Mouse (Mus musculus): ENCODE measurements around the gene Lclat1. TPM values are rescaled to one million over a fixed set of nuclear protein-coding genes. Genes with fewer than 3 reads are reported as not detected.
"Not testable (repeated sequence)": the region's sequence is repeated elsewhere in the genome, so short reads cannot be mapped to it uniquely, and the experiment has no call there.

Lclat1 gene
- polyA plus RNA-seq, 1 experiment from 2014 or later, result 23.8 TPM

DNA sequence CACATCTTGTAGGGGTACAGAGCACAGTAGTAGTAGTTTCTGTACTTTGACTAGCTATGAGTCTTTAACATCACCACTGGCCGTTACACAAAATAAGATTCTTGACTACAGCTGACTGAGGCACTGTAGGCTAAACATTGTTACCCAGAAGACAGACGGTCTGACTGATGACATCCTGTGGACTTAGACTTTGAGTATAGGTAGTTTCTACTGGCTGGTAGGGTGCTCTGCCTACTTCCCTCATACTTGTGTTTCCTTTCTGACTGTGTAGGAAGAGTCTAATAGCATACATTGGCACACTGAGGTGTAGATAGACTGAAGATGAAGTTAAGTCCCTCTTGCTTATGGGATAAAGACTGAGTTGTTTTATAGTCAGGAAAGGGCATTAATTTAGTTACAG is 37.6 kb downstream of the Lclat1 start:
- Histone ChIP-seq H3K36me3 (ENCODE audit: control insufficient read depth, insufficient read depth, low read length) (no peaks in the 10 kb centered on the region), H3K4me3 (ENCODE audit: low read depth, low read length) (no peak overlapping the region), H3K9ac (replicated peaks; ENCODE audit: low read depth, low read length) (no peak overlapping the region), H3K27me3 (ENCODE audit: control insufficient read depth, insufficient read depth, low read length) (no peaks in the 10 kb centered on the region), H3K9me3 (ENCODE audit: control insufficient read depth, low read length) (no peaks in the 10 kb centered on the region), H3K4me1 (ENCODE audit: control insufficient read depth, insufficient read depth, low read length) (no peaks in the 10 kb centered on the region), H3K27ac (ENCODE audit: low read depth, low read length) (no peak overlapping the region), H3K4me2 (ENCODE audit: low read depth, low read length) (no peak overlapping the region)
- WGBS, result 93% methylated on average over 2 of the region's 2 CpGs
- no peak for ATAC-seq (ENCODE audit: low read depth)

DNA sequence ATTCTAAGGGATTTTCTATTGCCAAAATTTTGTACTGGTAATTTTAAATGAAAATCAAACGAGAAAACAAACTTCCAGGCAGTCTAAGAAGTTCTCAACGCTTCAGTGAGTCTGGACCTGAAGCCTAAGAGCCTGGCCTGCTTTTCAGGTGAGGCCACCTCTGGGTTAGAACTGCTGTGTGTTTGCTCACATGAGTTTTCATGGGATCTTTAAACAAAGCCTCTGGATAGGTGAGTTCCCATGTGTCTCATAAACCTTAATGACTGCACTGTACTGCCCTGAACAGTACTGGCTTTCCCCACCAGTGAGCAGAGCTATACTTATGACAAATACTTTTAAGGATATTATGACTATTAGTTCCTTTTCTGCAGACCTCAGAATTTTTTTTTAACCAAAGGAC is 40.8 kb downstream of the Lclat1 start:
- H3K4me1 ChIP-seq (ENCODE audit: control insufficient read depth, insufficient read depth, low read length), result no peaks in the 10 kb centered on the region
- no peaks in the 10 kb centered on the region for H3K9me3 ChIP-seq (ENCODE audit: control insufficient read depth, low read length)
- ATAC-seq (ENCODE audit: low read depth), result no peak
- no peak overlapping the region for H3K9ac ChIP-seq (replicated peaks; ENCODE audit: low read depth, low read length)
- H3K4me2 ChIP-seq (ENCODE audit: low read depth, low read length), result no peak overlapping the region
- WGBS, result 93% methylated on average over 2 of the region's 2 CpGs
- no peaks in the 10 kb centered on the region for H3K36me3 ChIP-seq (ENCODE audit: control insufficient read depth, insufficient read depth, low read length)
- no peak overlapping the region for H3K27ac ChIP-seq (ENCODE audit: low read depth, low read length)
- no peak overlapping the region for H3K4me3 ChIP-seq (ENCODE audit: low read depth, low read length)
- H3K27me3 ChIP-seq (ENCODE audit: control insufficient read depth, insufficient read depth, low read length), result no peaks in the 10 kb centered on the region

DNA sequence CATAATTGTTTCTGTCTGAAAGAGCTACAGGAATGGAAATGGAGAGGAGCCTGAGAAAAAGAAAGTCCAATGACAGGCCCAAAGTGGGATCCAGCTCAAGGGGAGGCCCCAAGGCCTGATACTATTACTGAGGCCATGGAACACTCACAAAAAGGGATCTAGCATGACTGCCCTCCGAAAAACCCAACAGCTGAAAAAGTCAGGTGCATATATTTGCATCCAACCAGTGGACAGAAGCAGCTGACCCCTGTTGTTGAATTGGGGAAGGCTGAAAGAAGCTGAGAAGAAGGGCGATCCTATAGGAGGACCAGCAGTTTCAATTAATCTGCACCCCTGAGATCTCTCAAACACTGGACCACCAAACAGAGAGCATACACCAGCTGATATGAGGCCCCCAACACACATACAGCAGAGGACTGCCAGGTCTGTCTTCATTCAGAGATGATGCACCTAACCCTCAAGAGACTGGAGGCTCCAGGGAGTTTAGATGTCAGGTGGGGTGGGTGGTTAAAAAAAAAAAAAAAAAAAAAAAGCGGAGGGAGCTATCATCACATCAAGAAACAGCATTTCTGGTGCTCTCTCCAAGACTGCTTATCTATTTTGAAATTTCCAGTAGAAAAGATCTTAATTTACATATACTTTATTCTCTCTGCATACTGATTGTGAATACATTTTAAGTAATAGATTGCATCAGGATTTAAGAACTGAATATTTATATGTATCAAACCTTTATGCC is 45.2 kb downstream of the Lclat1 start:
- not testable (repeated sequence) for H3K4me2 ChIP-seq (ENCODE audit: low read depth, low read length)
- WGBS, result 94% methylated on average over 3 of the region's 3 CpGs

DNA sequence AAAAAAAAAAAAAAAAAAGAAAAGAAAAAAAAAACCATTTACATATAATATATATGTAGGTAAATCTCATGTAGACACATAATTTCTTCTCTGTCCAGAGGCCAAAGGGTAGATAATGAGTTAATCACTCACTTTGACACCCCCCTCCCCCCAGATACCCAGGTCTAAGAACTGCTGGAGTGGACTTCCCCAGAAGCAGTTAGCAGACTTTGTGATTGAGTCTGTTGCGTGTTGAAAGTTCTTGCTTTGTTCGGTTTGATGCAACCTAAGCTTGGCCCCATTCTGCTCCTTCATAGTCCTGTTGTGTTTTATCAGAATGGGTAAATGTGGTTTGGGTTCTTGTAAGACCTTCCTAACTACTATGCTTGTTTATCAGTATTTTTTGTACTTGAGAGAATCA is 45.9 kb downstream of the Lclat1 start:
- H3K36me3 ChIP-seq (ENCODE audit: control insufficient read depth, insufficient read depth, low read length), result no peaks in the 10 kb centered on the region
- ATAC-seq (ENCODE audit: low read depth), result no peak
- H3K4me1 ChIP-seq (ENCODE audit: control insufficient read depth, insufficient read depth, low read length), result no peaks in the 10 kb centered on the region
- H3K27ac ChIP-seq (ENCODE audit: low read depth, low read length), result no peak overlapping the region
- no peak overlapping the region for H3K4me3 ChIP-seq (ENCODE audit: low read depth, low read length)
- no peak overlapping the region for H3K4me2 ChIP-seq (ENCODE audit: low read depth, low read length)
- H3K9me3 ChIP-seq (ENCODE audit: control insufficient read depth, low read length), result no peaks in the 10 kb centered on the region
- H3K9ac ChIP-seq (replicated peaks; ENCODE audit: low read depth, low read length), result no peak overlapping the region
- no peaks in the 10 kb centered on the region for H3K27me3 ChIP-seq (ENCODE audit: control insufficient read depth, insufficient read depth, low read length)
- WGBS, result 88% methylated on average over 2 of the region's 2 CpGs

More for the DNA sequence above, 45.2 kb downstream of the Lclat1 start:
- H3K27me3 ChIP-seq (ENCODE audit: control insufficient read depth, insufficient read depth, low read length); ATAC-seq (ENCODE audit: low read depth); H3K27ac ChIP-seq (ENCODE audit: low read depth, low read length); H3K4me3 ChIP-seq (ENCODE audit: low read depth, low read length); H3K4me1 ChIP-seq (ENCODE audit: control insufficient read depth, insufficient read depth, low read length); H3K9me3 ChIP-seq (ENCODE audit: control insufficient read depth, low read length); H3K36me3 ChIP-seq (ENCODE audit: control insufficient read depth, insufficient read depth, low read length); H3K9ac ChIP-seq (replicated peaks; ENCODE audit: low read depth, low read length): not testable (repeated sequence)

DNA sequence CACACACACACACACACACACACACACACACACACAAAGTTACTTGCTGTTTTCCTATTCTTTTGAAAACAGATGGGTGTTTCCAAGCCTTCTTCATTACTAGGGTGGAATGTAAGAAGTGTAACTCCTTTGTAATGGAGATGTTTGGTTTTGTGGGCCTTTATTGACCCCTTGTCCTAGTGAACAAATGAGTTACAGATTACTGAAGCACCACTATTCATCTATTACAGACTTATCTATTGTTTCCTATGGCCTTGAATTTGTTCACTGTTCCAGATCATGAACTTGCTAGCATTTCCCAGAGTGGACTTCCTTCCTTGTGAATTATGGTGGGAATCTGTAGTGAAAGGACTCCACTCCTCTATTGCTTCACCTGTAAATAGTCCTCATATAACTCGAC is 48.8 kb downstream of the Lclat1 start:
- Histone ChIP-seq H3K36me3 (ENCODE audit: control insufficient read depth, insufficient read depth, low read length) (no peaks in the 10 kb centered on the region), H3K9ac (replicated peaks; ENCODE audit: low read depth, low read length) (no peak overlapping the region), H3K4me3 (ENCODE audit: low read depth, low read length) (no peak overlapping the region), H3K27me3 (ENCODE audit: control insufficient read depth, insufficient read depth, low read length) (no peaks in the 10 kb centered on the region), H3K4me2 (ENCODE audit: low read depth, low read length) (no peak overlapping the region), H3K9me3 (ENCODE audit: control insufficient read depth, low read length) (no peaks in the 10 kb centered on the region), H3K27ac (ENCODE audit: low read depth, low read length) (no peak overlapping the region), H3K4me1 (ENCODE audit: control insufficient read depth, insufficient read depth, low read length) (no peaks in the 10 kb centered on the region)
- 42% methylated on average over 1 of the region's 1 CpGs for WGBS
- ATAC-seq (ENCODE audit: low read depth), result no peak

DNA sequence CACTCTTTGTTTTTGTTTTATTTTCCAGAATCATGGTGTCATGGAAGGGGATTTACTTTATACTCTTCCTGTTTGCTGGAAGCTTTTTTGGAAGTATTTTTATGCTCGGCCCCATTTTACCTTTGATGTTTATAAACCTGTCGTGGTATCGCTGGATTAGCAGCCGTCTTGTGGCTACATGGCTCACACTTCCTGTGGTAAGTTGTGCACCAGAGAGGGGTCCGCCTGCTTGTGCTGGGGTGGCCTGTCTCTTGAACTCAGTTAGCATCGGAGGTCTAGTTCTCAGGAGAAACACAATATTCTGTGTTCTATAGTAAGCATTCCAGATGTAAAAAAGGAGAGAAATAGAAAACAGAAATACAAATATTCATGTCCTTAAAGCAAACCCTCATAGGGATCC is 54.0 kb downstream of the Lclat1 start:
- no peaks in the 10 kb centered on the region for H3K9me3 ChIP-seq (ENCODE audit: control insufficient read depth, low read length)
- H3K4me1 ChIP-seq (ENCODE audit: control insufficient read depth, insufficient read depth, low read length), result no peaks in the 10 kb centered on the region
- H3K36me3 ChIP-seq (ENCODE audit: control insufficient read depth, insufficient read depth, low read length), result no peaks in the 10 kb centered on the region
- H3K27ac ChIP-seq (ENCODE audit: low read depth, low read length), result no peak overlapping the region
- H3K4me3 ChIP-seq (ENCODE audit: low read depth, low read length), result no peak overlapping the region
- 88% methylated on average over 6 of the region's 6 CpGs for WGBS
- no peak for ATAC-seq (ENCODE audit: low read depth)
- H3K27me3 ChIP-seq (ENCODE audit: control insufficient read depth, insufficient read depth, low read length), result no peaks in the 10 kb centered on the region
- H3K9ac ChIP-seq (replicated peaks; ENCODE audit: low read depth, low read length), result no peak overlapping the region
- H3K4me2 ChIP-seq (ENCODE audit: low read depth, low read length), result no peak overlapping the region

DNA sequence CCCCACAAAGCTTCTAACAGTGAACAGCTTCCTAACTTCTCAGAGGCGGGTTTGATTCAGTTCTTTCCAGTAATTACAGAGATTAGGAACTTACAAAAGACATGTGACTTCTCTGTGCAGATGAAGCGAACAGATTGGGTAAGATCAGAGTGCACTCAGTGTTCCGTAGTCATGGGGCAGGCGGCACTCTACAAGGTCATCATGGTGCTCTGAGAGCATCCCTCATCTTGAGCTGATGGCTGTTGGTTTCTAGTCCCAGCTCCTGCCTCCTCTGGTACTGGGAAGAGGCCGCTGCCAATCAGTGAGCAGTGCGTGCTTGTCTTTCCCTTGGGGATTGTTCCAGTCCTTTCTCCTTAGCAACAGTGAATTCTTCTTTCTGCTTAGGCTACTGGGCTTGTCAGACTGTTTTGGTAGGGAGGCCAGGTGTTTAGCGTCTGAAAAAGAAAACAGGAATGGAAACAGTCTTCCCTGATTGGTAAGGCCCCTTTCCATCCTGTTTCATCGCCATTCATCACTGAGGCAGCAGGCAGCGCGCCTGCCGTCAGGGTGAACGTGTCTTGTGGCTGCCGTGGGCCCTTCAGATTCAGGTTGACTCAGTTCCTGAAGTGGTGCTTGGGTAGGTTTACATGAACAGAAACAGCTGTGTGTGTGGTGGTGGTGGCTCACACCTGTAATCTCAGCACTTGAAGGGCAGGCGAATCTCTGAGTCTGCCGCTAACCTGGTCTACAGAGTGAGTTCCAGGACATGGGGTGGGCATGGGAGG is 54.8 kb downstream of the Lclat1 start:
- Histone ChIP-seq H3K4me2 (ENCODE audit: low read depth, low read length) (no peak overlapping the region), H3K9me3 (ENCODE audit: control insufficient read depth, low read length) (no peaks in the 10 kb centered on the region), H3K4me3 (ENCODE audit: low read depth, low read length) (no peak overlapping the region), H3K4me1 (ENCODE audit: control insufficient read depth, insufficient read depth, low read length) (no peaks in the 10 kb centered on the region), H3K27ac (ENCODE audit: low read depth, low read length) (no peak overlapping the region), H3K9ac (replicated peaks; ENCODE audit: low read depth, low read length) (no peak overlapping the region), H3K36me3 (ENCODE audit: control insufficient read depth, insufficient read depth, low read length) (no peaks in the 10 kb centered on the region), H3K27me3 (ENCODE audit: control insufficient read depth, insufficient read depth, low read length) (no peaks in the 10 kb centered on the region)
- no peak for ATAC-seq (ENCODE audit: low read depth)
- 89% methylated on average over 15 of the region's 15 CpGs for WGBS

DNA sequence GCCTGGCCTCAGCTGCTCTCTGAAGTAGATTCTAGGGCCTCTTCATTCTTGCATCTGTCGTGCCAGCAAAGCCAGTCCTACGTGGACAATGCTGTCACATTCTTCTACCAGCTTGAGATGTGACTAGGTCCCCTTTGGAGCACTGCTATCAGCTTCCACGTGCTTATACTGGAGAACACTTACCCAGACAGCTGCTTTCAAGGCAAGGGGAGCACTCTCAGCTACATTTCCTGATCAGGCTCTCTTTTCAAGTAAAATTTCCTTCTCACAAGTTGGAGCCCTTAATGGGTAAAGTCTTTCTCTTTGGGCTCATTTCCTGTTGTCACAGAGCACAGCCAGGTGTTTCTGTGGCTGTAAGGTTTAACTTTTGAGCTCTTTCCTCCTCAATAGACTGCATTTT is 55.8 kb downstream of the Lclat1 start:
- no peaks in the 10 kb centered on the region for H3K4me1 ChIP-seq (ENCODE audit: control insufficient read depth, insufficient read depth, low read length)
- no peak overlapping the region for H3K4me2 ChIP-seq (ENCODE audit: low read depth, low read length)
- H3K36me3 ChIP-seq (ENCODE audit: control insufficient read depth, insufficient read depth, low read length), result no peaks in the 10 kb centered on the region
- no peak overlapping the region for H3K27ac ChIP-seq (ENCODE audit: low read depth, low read length)
- H3K4me3 ChIP-seq (ENCODE audit: low read depth, low read length), result no peak overlapping the region
- no peak overlapping the region for H3K9ac ChIP-seq (replicated peaks; ENCODE audit: low read depth, low read length)
- H3K27me3 ChIP-seq (ENCODE audit: control insufficient read depth, insufficient read depth, low read length), result no peaks in the 10 kb centered on the region
- no peaks in the 10 kb centered on the region for H3K9me3 ChIP-seq (ENCODE audit: control insufficient read depth, low read length)
- no peak for ATAC-seq (ENCODE audit: low read depth)
- 72% methylated on average over 3 of the region's 3 CpGs for WGBS

DNA sequence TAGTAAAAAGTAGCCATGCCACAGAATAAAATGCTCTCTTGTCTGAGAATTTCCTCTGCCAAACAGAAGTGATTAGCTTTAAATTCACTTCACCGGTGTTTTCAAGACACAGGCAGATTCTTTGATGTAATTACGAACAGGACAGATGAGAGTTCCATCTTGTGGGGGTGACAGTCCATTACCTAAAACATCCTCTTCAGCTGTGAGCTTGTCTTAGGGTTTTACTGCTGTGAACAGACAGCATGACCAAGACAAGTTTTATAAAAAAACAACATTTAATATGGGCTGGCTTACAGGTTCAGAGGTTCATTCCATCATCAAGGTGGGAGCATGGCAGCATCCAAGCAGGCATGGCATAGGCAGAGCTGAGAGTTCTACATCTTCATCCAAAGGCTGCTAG is 56.3 kb downstream of the Lclat1 start:
- no peak overlapping the region for H3K27ac ChIP-seq (ENCODE audit: low read depth, low read length)
- ATAC-seq (ENCODE audit: low read depth), result no peak
- no peak overlapping the region for H3K9ac ChIP-seq (replicated peaks; ENCODE audit: low read depth, low read length)
- no peaks in the 10 kb centered on the region for H3K9me3 ChIP-seq (ENCODE audit: control insufficient read depth, low read length)
- WGBS, result 92% methylated on average over 2 of the region's 2 CpGs
- no peaks in the 10 kb centered on the region for H3K4me1 ChIP-seq (ENCODE audit: control insufficient read depth, insufficient read depth, low read length)
- no peak overlapping the region for H3K4me3 ChIP-seq (ENCODE audit: low read depth, low read length)
- no peaks in the 10 kb centered on the region for H3K36me3 ChIP-seq (ENCODE audit: control insufficient read depth, insufficient read depth, low read length)
- no peak overlapping the region for H3K4me2 ChIP-seq (ENCODE audit: low read depth, low read length)
- no peaks in the 10 kb centered on the region for H3K27me3 ChIP-seq (ENCODE audit: control insufficient read depth, insufficient read depth, low read length)

All from neural tube, embryonic 14.5 days (tissue).